Mouse (Mus musculus) limb, embryonic 15.5 days (tissue): ENCODE data around the gene Prdm10. TPM values are rescaled to one million over a fixed set of nuclear protein-coding genes. Genes with fewer than 3 reads are reported as not detected.

ENCODE experiments used
- ATAC-seq: fragments of 200-750 bp; cut with Nextera tagmentation; 2 replicates; pipeline ENCODE4 v1.8.0; 2017; ENCODE audit warnings: low read depth, moderate TSS enrichment; ENCODE audit not compliant: insufficient number of reproducible peaks, low FRiP score, low TSS enrichment
- H3K27ac ChIP-seq: fragments of 300-500 bp; sonication (generic); 2 replicates; pipeline ENCODE4 v1.5.1; 2015; ENCODE audit warnings: moderate library complexity, mild to moderate bottlenecking, inconsistent platforms
- H3K27me3 ChIP-seq: fragments of 300-500 bp; sonication (generic); 2 replicates; pipeline ENCODE4 v1.6.1; 2015; ENCODE audit warnings: inconsistent platforms
- H3K36me3 ChIP-seq: fragments of 300-500 bp; sonication (generic); 2 replicates; pipeline ENCODE4 v1.6.1; 2015; ENCODE audit warnings: inconsistent platforms
- H3K4me1 ChIP-seq: fragments of 300-500 bp; sonication (generic); 2 replicates; pipeline ENCODE4 v1.6.1; 2015; ENCODE audit warnings: inconsistent platforms
- H3K4me2 ChIP-seq: fragments of 300-500 bp; sonication (generic); 2 replicates; pipeline ENCODE4 v1.6.1; 2015; ENCODE audit warnings: mild to moderate bottlenecking, inconsistent platforms
- H3K4me3 ChIP-seq: fragments of 300-500 bp; sonication (generic); 2 replicates; pipeline ENCODE4 v1.5.1; 2015; ENCODE audit warnings: mild to moderate bottlenecking, inconsistent platforms
- H3K9ac ChIP-seq: fragments of 300-500 bp; sonication (generic); 2 replicates; pipeline ENCODE4 v1.6.1; 2015; ENCODE audit warnings: inconsistent platforms
- H3K9me3 ChIP-seq: fragments of 300-500 bp; sonication (generic); 2 replicates; pipeline ENCODE4 v1.6.1; 2016; ENCODE audit warnings: inconsistent platforms
- WGBS: fragments of 180-500 bp; shearing (Covaris S2); methylation state at CpG from one replicate; pipeline ENCODE4 v1.1.7; 2015; 5-methylcytosine and 5-hydroxymethylcytosine counted together
- polyA plus RNA-seq: library from polyadenylated mRNA; unstranded; fragments of >200 nt; fragmentation: Nextera tagmentation; extraction: Ambion mirVana; gene quantifications from 2 replicates; pipeline ENCODE4 v1.2.1, GENCODE M21; 2015

Gene Prdm10
- polyA plus RNA-seq, 1 experiment from 2014 or later, result 4.4 TPM

GRCm38 (mm10) chr9:31293208-31293607 is 12.9 kb downstream of the Prdm10 start:
- Histone ChIP-seq H3K36me3 (no peaks in the 10 kb centered on the region), H3K9ac (no peak overlapping the region), H3K9me3 (no peaks in the 10 kb centered on the region), H3K4me3 (no peak overlapping the region), H3K4me1 (0 out of 2 replicates have a peak, but pooled peaks cover 3% of the 10 kb centered on the region), H3K4me2 (no peak overlapping the region), H3K27me3 (no peaks in the 10 kb centered on the region), H3K27ac (no peak overlapping the region)
- ATAC-seq, result no peak
- WGBS, result 70% methylated on average over 2 of the region's 2 CpGs

- no peaks in the 10 kb centered on the region for H3K36me3 ChIP-seq
- H3K27me3 ChIP-seq, result no peaks in the 10 kb centered on the region
- H3K9ac ChIP-seq, result no peak overlapping the region
- ATAC-seq, result no peak
- H3K9me3 ChIP-seq, result no peaks in the 10 kb centered on the region
- H3K4me2 ChIP-seq, result no peak overlapping the region
- 0 out of 2 replicates have a peak, but pooled peaks cover 3% of the 10 kb centered on the region for H3K4me1 ChIP-seq
- 50% methylated on average over 2 of the region's 2 CpGs for WGBS
- no peak overlapping the region for H3K4me3 ChIP-seq
- H3K27ac ChIP-seq, result no peak overlapping the region
Observed at GRCm38 (mm10) chr9:31295311-31295710, 15.0 kb downstream of the Prdm10 start.

- no peak overlapping the region for H3K9ac ChIP-seq
- H3K27ac ChIP-seq, result no peak overlapping the region
- H3K4me3 ChIP-seq, result no peak overlapping the region
- no peaks in the 10 kb centered on the region for H3K9me3 ChIP-seq
- H3K4me1 ChIP-seq, result no peaks in the 10 kb centered on the region
- no peaks in the 10 kb centered on the region for H3K36me3 ChIP-seq
- no peak for ATAC-seq
- 88% methylated on average over 3 of the region's 3 CpGs for WGBS
- no peak overlapping the region for H3K4me2 ChIP-seq
- H3K27me3 ChIP-seq, result no peaks in the 10 kb centered on the region
Observed at GRCm38 (mm10) chr9:31296293-31296692, 16.0 kb downstream of the Prdm10 start.

- 60% methylated on average over 6 of the region's 6 CpGs for WGBS
- H3K9ac ChIP-seq, result no peak overlapping the region
- H3K9me3 ChIP-seq, result no peaks in the 10 kb centered on the region
- no peaks in the 10 kb centered on the region; the same call in 1 of the 2 replicates for H3K4me1 ChIP-seq
- H3K4me3 ChIP-seq, result no peak overlapping the region
- no peaks in the 10 kb centered on the region for H3K36me3 ChIP-seq
- ATAC-seq, result no peak
- H3K27me3 ChIP-seq, result no peaks in the 10 kb centered on the region
- no peak overlapping the region for H3K27ac ChIP-seq
- H3K4me2 ChIP-seq, result no peak overlapping the region
Observed at GRCm38 (mm10) chr9:31298751-31299150, 18.4 kb downstream of the Prdm10 start.

- no peak overlapping the region for H3K27ac ChIP-seq
- WGBS, result 76% methylated on average over 5 of the region's 5 CpGs
Observed at GRCm38 (mm10) chr9:31300525-31300924, 20.2 kb downstream of the Prdm10 start.

GRCm38 (mm10) chr9:31301107-31301506 is 20.8 kb downstream of the Prdm10 start:
- H3K27me3 ChIP-seq, result no peaks in the 10 kb centered on the region
- no peaks in the 10 kb centered on the region; the same call in 1 of the 2 replicates for H3K4me1 ChIP-seq
- 71% methylated on average over 5 of the region's 5 CpGs for WGBS
- ATAC-seq, result no peak
- no peak overlapping the region for H3K27ac ChIP-seq
- no peak overlapping the region for H3K4me2 ChIP-seq
- no peak overlapping the region for H3K9ac ChIP-seq
- H3K9me3 ChIP-seq, result no peaks in the 10 kb centered on the region
- no peak overlapping the region for H3K4me3 ChIP-seq
- H3K36me3 ChIP-seq, result no peaks in the 10 kb centered on the region

More at GRCm38 (mm10) chr9:31300525-31300924, 20.2 kb downstream of the Prdm10 start:
- ATAC-seq, result no peak
- H3K27me3 ChIP-seq, result no peaks in the 10 kb centered on the region
- no peaks in the 10 kb centered on the region for H3K9me3 ChIP-seq
- H3K4me1 ChIP-seq, result no peaks in the 10 kb centered on the region; the same call in 1 of the 2 replicates
- no peaks in the 10 kb centered on the region for H3K36me3 ChIP-seq
- H3K4me2 ChIP-seq, result no peak overlapping the region
- H3K9ac ChIP-seq, result no peak overlapping the region
- no peak overlapping the region for H3K4me3 ChIP-seq

GRCm38 (mm10) chr9:31301526-31302311 is 21.4 kb downstream of the Prdm10 start:
- Histone ChIP-seq H3K9ac (no peak overlapping the region), H3K4me3 (no peak overlapping the region), H3K27ac (no peak overlapping the region), H3K9me3 (no peaks in the 10 kb centered on the region), H3K4me1 (no peaks in the 10 kb centered on the region; the same call in 1 of the 2 replicates), H3K4me2 (no peak overlapping the region), H3K27me3 (no peaks in the 10 kb centered on the region), H3K36me3 (no peaks in the 10 kb centered on the region)
- WGBS, result 76% methylated on average over 5 of the region's 5 CpGs
- ATAC-seq, result no peak

GRCm38 (mm10) chr9:31304358-31304757 is 24.0 kb downstream of the Prdm10 start:
- no peaks in the 10 kb centered on the region for H3K36me3 ChIP-seq
- no peak for ATAC-seq
- H3K4me3 ChIP-seq, result no peak overlapping the region
- H3K4me2 ChIP-seq, result no peak overlapping the region
- H3K27me3 ChIP-seq, result no peaks in the 10 kb centered on the region
- WGBS, result 76% methylated on average over 3 of the region's 3 CpGs
- H3K9me3 ChIP-seq, result no peaks in the 10 kb centered on the region
- H3K9ac ChIP-seq, result no peak overlapping the region
- H3K27ac ChIP-seq, result no peak overlapping the region
- H3K4me1 ChIP-seq, result no peaks in the 10 kb centered on the region; the same call in 1 of the 2 replicates

- Histone ChIP-seq H3K9ac (no peak overlapping the region), H3K27me3 (no peaks in the 10 kb centered on the region), H3K4me3 (no peak overlapping the region), H3K27ac (no peak overlapping the region), H3K4me2 (no peak overlapping the region), H3K9me3 (no peaks in the 10 kb centered on the region), H3K36me3 (no peaks in the 10 kb centered on the region), H3K4me1 (no peaks in the 10 kb centered on the region; the same call in 1 of the 2 replicates)
- no peak for ATAC-seq
- 82% methylated on average over 5 of the region's 5 CpGs for WGBS
Observed at GRCm38 (mm10) chr9:31305117-31305516, 24.8 kb downstream of the Prdm10 start.

- Histone ChIP-seq H3K4me1 (no peaks in the 10 kb centered on the region; the same call in 1 of the 2 replicates), H3K27me3 (no peaks in the 10 kb centered on the region), H3K36me3 (no peaks in the 10 kb centered on the region), H3K9me3 (no peaks in the 10 kb centered on the region), H3K4me2 (no peak overlapping the region), H3K4me3 (no peak overlapping the region), H3K9ac (no peak overlapping the region), H3K27ac (no peak overlapping the region)
- no peak for ATAC-seq
- WGBS, result 88% methylated on average over 3 of the region's 3 CpGs
Observed at GRCm38 (mm10) chr9:31305807-31306206, 25.5 kb downstream of the Prdm10 start.

GRCm38 (mm10) chr9:31307232-31307631 is 26.9 kb downstream of the Prdm10 start:
- 83% methylated on average over 3 of the region's 3 CpGs for WGBS
- no peak overlapping the region for H3K9ac ChIP-seq
- no peak overlapping the region for H3K27ac ChIP-seq
- no peak overlapping the region for H3K4me2 ChIP-seq
- no peaks in the 10 kb centered on the region for H3K4me1 ChIP-seq
- no peak overlapping the region for H3K4me3 ChIP-seq
- no peak for ATAC-seq
- no peaks in the 10 kb centered on the region for H3K36me3 ChIP-seq
- H3K9me3 ChIP-seq, result no peaks in the 10 kb centered on the region
- no peaks in the 10 kb centered on the region for H3K27me3 ChIP-seq

GRCm38 (mm10) chr9:31309041-31309440 is 28.7 kb downstream of the Prdm10 start:
- no peak for ATAC-seq
- no peaks in the 10 kb centered on the region for H3K27me3 ChIP-seq
- H3K4me3 ChIP-seq, result no peak overlapping the region

More at GRCm38 (mm10) chr9:31309041-31309440, 28.7 kb downstream of the Prdm10 start:
- Histone ChIP-seq H3K4me2 (no peak overlapping the region), H3K36me3 (no peaks in the 10 kb centered on the region), H3K9me3 (no peaks in the 10 kb centered on the region), H3K9ac (no peak overlapping the region), H3K4me1 (no peaks in the 10 kb centered on the region), H3K27ac (no peak overlapping the region)
- WGBS, result 67% methylated on average over 5 of the region's 5 CpGs
